Mouse (Mus musculus) small intestine, adult 2 months (tissue): ENCODE results near the gene Phf20. TPM values are rescaled to one million over a fixed set of nuclear protein-coding genes. Genes with fewer than 3 reads are reported as not detected.
A peak's percentile ranks its signal among the peaks of the same experiment; 100 is the strongest.

Experiments used
- H3K27ac ChIP-seq: fragments of 200-500 bp; 2 replicates; pipeline ENCODE4 v1.5.1; 2012; ENCODE audit warnings: low read depth, low read length, control low read depth, inconsistent platforms; ENCODE audit not compliant: insufficient read depth
- H3K27me3 ChIP-seq: fragments of 200-500 bp; 2 replicates; pipeline ENCODE4 v1.6.1; 2012; ENCODE audit warnings: mild to moderate bottlenecking, moderate library complexity, low read length, inconsistent platforms; ENCODE audit not compliant: control insufficient read depth, insufficient read depth
- H3K36me3 ChIP-seq: fragments of 200-500 bp; 2 replicates; pipeline ENCODE4 v1.6.1; 2012; ENCODE audit warnings: mild to moderate bottlenecking, low read length, control low read depth, inconsistent platforms; ENCODE audit not compliant: control insufficient read depth, insufficient read depth
- H3K4me1 ChIP-seq: fragments of 200-500 bp; 2 replicates; pipeline ENCODE4 v1.6.1; 2012; ENCODE audit warnings: low read length, inconsistent platforms, mixed read lengths; ENCODE audit not compliant: control insufficient read depth, insufficient read depth, insufficient read length
- H3K4me3 ChIP-seq: fragments of 200-500 bp; 2 replicates; pipeline ENCODE4 v1.5.1; 2012; ENCODE audit warnings: low read depth, mild to moderate bottlenecking, control low read depth, inconsistent platforms, low read length, moderate library complexity
- CTCF ChIP-seq: fragments of 200-500 bp; IDR thresholded peaks from 2 replicates; pipeline ENCODE4 v1.5.1; 2012; ENCODE audit warnings: low read depth, mild to moderate bottlenecking, control low read depth, inconsistent platforms, low read length, moderate library complexity, mixed read lengths; ENCODE audit not compliant: insufficient replicate concordance, insufficient read length; ENCODE audit errors: extremely low read depth
- POLR2A ChIP-seq: fragments of 200-500 bp; IDR thresholded peaks from 2 replicates; pipeline ENCODE4 v1.6.1; 2012; ENCODE audit warnings: low read depth, mild to moderate bottlenecking, control low read depth, inconsistent platforms, low read length, moderate library complexity
- WGBS: fragments of 180-500 bp; shearing (Covaris S2); methylation state at CpG from one replicate; pipeline ENCODE4 v1.1.7; 2018; 5-methylcytosine and 5-hydroxymethylcytosine counted together
- polyA plus RNA-seq: library from polyadenylated mRNA; depleted of rRNA; stranded (reverse); fragments of >200 nt; gene quantifications from 2 replicates; pipeline ENCODE4 v1.2.3, GENCODE M21; 2012

The Phf20 gene
- polyA plus RNA-seq, 1 experiment = 7.1 TPM

GRCm38 (mm10) chr2:156302063-156302462 is 105.8 kb downstream of the Phf20 start:
- TF ChIP-seq CTCF (no peak), POLR2A (no peak)
- peaks cover 5% of the 10 kb centered on the region for H3K4me1 ChIP-seq
- H3K27me3 ChIP-seq = no peaks in the 10 kb centered on the region
- WGBS = 83% methylated on average over 4 of the region's 4 CpGs
- H3K27ac ChIP-seq = no peak overlapping the region
- H3K4me3 ChIP-seq = no peak overlapping the region
- H3K36me3 ChIP-seq = peaks cover 16% of the 10 kb centered on the region

- H3K4me1 ChIP-seq = 0 out of 2 replicates have a peak, but pooled peaks cover 1% of the 10 kb centered on the region
- TF ChIP-seq POLR2A (no peak), CTCF (no peak)
- H3K27ac ChIP-seq = no peak overlapping the region
- peaks cover 14% of the 10 kb centered on the region for H3K36me3 ChIP-seq
- no peak overlapping the region for H3K4me3 ChIP-seq
- 94% methylated on average over 4 of the region's 4 CpGs for WGBS
- H3K27me3 ChIP-seq = no peaks in the 10 kb centered on the region
Measured at GRCm38 (mm10) chr2:156304351-156304750, 108.1 kb downstream of the Phf20 start.

- Histone ChIP-seq H3K27me3 (no peaks in the 10 kb centered on the region), H3K27ac (no peak overlapping the region), H3K4me1 (0 out of 2 replicates have a peak, but pooled peaks cover under 1% of the 10 kb centered on the region), H3K36me3 (peaks cover 14% of the 10 kb centered on the region), H3K4me3 (no peak overlapping the region)
- 79% methylated on average over 2 of the region's 2 CpGs for WGBS
- TF ChIP-seq CTCF (peak; percentile 38; the same call in 1 of the 2 replicates), POLR2A (no peak)
Measured at GRCm38 (mm10) chr2:156305818-156306217, 109.6 kb downstream of the Phf20 start.

- TF ChIP-seq POLR2A (no peak), CTCF (peak; percentile 24; the same call in 1 of the 2 replicates)
- WGBS = 43% methylated on average over 5 of the region's 5 CpGs
- Histone ChIP-seq H3K36me3 (peaks cover 14% of the 10 kb centered on the region), H3K27me3 (no peaks in the 10 kb centered on the region), H3K4me3 (no peak overlapping the region), H3K27ac (no peak overlapping the region), H3K4me1 (peaks cover 2% of the 10 kb centered on the region; the same call in 1 of the 2 replicates)
Measured at GRCm38 (mm10) chr2:156307261-156307660, 111.0 kb downstream of the Phf20 start.

GRCm38 (mm10) chr2:156309948-156310347 is 113.7 kb downstream of the Phf20 start:
- 94% methylated on average over 5 of the region's 5 CpGs for WGBS

GRCm38 (mm10) chr2:156310455-156310854 is 114.2 kb downstream of the Phf20 start:
- Histone ChIP-seq H3K4me3 (no peak overlapping the region), H3K27me3 (no peaks in the 10 kb centered on the region), H3K27ac (no peak overlapping the region), H3K4me1 (peaks cover 2% of the 10 kb centered on the region; the same call in 1 of the 2 replicates), H3K36me3 (no peaks in the 10 kb centered on the region)
- no peak for TF ChIP-seq POLR2A
- TF ChIP-seq CTCF = no peak
- WGBS = 76% methylated on average over 5 of the region's 5 CpGs

More at GRCm38 (mm10) chr2:156309948-156310347, 113.7 kb downstream of the Phf20 start:
- Histone ChIP-seq H3K27me3 (no peaks in the 10 kb centered on the region), H3K4me3 (no peak overlapping the region), H3K4me1 (peaks cover 2% of the 10 kb centered on the region; the same call in 1 of the 2 replicates), H3K27ac (no peak overlapping the region), H3K36me3 (0 out of 2 replicates have a peak, but pooled peaks cover 1% of the 10 kb centered on the region)
- no peak for TF ChIP-seq CTCF
- TF ChIP-seq POLR2A = no peak

GRCm38 (mm10) chr2:156310945-156311344 is 114.7 kb downstream of the Phf20 start:
- Histone ChIP-seq H3K4me3 (no peak overlapping the region), H3K4me1 (peaks cover 2% of the 10 kb centered on the region; the same call in 1 of the 2 replicates), H3K36me3 (no peaks in the 10 kb centered on the region), H3K27ac (no peak overlapping the region), H3K27me3 (no peaks in the 10 kb centered on the region)
- 81% methylated on average over 5 of the region's 5 CpGs for WGBS
- TF ChIP-seq CTCF (no peak), POLR2A (no peak)

GRCm38 (mm10) chr2:156311441-156311840 is 115.2 kb downstream of the Phf20 start:
- peak overlapping the region; percentile 97 for H3K27ac ChIP-seq
- TF ChIP-seq CTCF (no peak), POLR2A (no peak)
- H3K36me3 ChIP-seq = no peaks in the 10 kb centered on the region
- 10% methylated on average over 8 of the region's 8 CpGs for WGBS
- peak overlapping the region; percentile 89 for H3K4me3 ChIP-seq
- H3K27me3 ChIP-seq = no peaks in the 10 kb centered on the region
- H3K4me1 ChIP-seq = peaks cover 2% of the 10 kb centered on the region; the same call in 1 of the 2 replicates
